Mouse (Mus musculus) regulatory T cell (primary cell): ENCODE data around the gene Poc1a.

ENCODE experiments used
- in situ Hi-C: fragments of 300-600 bp; cut with MboI, MseI; formaldehyde crosslinking; loops from one replicate; pipeline ENCODE4 v1.15.1; 2025; ENCODE audit warnings: high pct_unique_total_duplicates

Poc1a gene

GRCm38 (mm10) chr9:106280808-106281544, at the start of gene Poc1a:
Gene Poc1a (plus strand): TSS chr9:106281061.
- in situ Hi-C loops, result loop anchor here (5.0 kb wide), 2 partner anchors 86 to 196 kb away; partner anchors contain the start of genes Dusp7, Parp3 and Rrp9

- in situ Hi-C loops, result no loop called here
Measured at GRCm38 (mm10) chr9:106231220-106231619, 49.6 kb upstream of the Poc1a start.

- in situ Hi-C loops, result no loop called here
Measured at GRCm38 (mm10) chr9:106231816-106232215, 49.0 kb upstream of the Poc1a start.

DNA sequence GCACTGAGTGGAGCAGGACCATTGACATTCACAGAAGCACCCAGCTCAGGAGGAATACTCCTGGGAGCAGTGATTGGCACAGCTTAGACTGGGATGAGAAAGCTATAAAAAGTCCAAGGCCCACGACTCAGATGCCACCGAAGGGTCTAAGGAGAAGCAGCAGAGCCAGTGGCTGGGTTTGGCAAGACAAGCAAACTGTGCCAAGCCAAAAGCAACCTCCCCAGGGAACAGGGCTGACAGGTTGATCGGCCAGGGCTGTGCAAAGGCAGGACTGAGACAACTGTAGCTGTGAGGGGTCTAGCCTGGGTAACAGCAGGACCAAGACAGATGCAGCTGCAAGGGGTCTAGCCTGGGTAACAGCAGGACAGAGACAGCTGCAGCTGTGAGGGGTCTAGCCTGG, 47.9 kb upstream of the Poc1a start:
- in situ Hi-C loops, result no loop called here

DNA sequence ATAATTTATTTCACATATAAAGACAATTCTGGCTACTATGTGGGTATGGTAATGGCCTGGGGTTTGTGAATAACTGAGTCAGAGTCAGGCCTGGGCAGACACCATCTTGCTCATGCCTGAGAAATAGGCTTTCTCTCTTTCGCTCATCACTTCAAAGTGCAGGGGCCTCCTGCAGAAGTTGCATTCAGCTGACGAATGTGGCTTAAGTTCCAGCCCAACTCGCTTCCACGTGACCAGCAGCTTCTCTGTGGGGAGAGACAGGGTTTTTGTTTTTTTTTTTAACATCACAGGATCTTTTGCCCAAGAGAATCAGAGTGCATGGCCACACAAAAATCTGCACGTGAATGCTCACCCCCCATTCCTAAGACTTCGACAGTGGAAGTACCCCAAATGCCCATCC, 46.9 kb upstream of the Poc1a start:
- in situ Hi-C loops, result no loop called here

DNA sequence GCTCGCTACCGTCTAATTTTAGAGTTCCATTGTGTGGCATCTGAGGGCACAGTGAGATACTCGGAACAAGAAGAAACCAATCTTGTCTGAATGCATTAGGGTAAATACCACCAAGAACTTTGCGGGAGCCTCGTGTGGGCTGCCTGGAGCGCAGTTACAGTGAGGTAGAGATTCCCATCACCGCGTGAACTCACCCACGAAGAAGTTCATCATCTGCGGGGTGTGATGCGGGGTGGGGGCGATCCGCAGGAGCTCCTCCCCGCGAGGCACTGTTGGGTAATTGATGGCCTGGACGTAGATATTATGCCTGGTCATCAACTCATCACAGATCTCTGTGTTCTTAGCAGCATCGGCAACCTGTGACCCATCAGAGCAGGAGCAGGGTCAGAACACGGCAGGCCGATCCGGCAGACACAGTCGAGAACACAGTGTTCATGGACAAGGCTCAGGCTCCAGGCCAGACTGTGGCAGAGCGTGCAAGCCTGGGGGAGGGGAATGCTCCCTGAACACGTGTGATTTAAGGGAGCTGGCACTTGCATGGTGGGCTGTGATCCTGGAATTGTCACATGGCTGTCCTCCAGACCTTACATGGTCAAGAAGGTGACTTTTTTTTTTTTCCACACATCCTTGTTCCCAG, 45.5 kb upstream of the Poc1a start:
- in situ Hi-C loops, result no loop called here

DNA sequence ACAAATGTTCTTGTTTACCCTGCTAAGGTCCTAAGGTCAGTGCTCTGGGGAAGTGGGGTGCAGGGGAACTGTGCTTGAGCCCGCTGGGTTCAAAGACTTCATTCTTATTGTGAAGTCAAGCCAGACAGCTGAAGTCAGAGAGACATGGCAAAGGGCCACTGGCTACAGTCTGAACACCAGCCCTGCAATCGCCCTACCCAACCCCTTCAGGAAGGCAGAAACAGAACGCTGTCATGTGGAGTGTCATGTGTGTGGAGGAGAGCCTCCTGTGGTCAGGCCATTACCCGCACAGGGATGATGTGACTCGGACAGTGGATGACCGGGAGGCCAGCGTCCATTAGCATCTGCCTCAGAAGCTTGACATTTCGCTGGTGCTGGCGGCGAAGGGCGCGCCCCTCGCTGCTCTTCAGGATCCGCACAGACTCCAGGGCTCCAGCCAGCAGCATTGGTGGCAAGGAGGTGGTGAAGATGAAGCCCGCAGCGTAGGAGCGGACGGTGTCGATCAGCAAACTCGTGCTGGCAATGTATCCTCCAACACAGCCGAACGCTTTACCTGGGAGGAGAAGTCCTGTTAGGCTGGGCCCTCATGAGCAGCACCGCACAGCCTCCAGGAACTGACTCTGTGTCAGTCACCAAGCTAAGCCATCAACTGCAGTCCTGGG, 44.6 kb upstream of the Poc1a start:
- in situ Hi-C loops, result no loop called here

DNA sequence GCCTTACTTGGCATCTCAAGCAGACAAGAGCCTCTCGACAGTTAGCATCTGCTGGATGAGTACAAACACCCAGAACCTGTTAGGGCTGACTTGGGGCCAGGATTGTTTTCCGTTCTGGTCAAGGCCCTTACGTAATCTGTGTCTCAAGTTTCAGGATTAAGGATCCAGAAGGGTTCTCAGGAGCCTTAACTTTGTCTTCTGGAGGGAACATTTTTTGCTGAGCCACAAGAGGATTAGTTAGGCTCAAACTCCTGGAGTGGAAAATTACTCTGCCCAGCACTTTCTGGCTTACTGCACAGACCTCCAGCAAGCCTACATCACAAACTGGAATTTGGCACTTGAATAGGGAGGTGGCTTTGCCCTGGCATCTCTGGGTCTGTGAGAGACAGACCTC, 44.0 kb upstream of the Poc1a start:
- in situ Hi-C loops, result no loop called here

DNA sequence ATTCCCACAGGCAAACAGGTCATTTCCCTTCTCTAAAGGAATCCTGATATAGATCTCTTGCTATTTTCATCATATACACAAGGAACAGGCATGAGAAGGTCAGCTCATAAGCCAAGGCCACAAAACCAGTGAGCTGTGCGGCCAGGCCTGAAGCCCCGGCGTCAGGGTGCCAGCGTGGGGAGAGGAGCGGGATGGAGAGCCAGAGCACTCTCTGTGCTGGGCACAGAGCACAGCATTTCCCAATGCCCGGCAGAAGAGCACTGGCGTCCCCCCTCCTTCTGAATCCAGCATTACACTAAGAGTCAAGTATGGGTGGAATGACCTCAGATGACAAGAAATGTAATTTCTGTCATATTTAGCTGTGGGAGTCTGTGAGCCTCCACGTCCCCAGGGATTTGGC, 43.5 kb upstream of the Poc1a start:
- in situ Hi-C loops, result no loop called here

DNA sequence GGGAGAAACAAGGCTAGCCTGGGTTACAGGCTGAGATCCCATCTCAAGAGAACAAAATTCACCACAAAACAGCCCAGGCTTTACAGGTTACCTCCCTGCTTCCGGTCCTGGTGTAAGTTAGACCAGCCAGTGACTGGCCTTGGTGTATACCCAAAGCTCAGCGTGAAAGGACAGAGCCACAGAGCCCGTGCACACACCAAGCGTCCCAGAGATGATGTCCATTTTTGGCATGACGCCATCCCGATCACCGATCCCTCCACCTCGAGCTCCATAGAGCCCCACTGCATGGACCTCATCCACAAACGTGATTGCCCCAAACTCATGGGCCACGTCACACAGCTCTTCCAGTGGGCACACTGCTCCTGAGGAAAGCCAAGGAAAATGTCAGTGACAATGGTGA, 43.0 kb upstream of the Poc1a start:
- in situ Hi-C loops, result no loop called here

DNA sequence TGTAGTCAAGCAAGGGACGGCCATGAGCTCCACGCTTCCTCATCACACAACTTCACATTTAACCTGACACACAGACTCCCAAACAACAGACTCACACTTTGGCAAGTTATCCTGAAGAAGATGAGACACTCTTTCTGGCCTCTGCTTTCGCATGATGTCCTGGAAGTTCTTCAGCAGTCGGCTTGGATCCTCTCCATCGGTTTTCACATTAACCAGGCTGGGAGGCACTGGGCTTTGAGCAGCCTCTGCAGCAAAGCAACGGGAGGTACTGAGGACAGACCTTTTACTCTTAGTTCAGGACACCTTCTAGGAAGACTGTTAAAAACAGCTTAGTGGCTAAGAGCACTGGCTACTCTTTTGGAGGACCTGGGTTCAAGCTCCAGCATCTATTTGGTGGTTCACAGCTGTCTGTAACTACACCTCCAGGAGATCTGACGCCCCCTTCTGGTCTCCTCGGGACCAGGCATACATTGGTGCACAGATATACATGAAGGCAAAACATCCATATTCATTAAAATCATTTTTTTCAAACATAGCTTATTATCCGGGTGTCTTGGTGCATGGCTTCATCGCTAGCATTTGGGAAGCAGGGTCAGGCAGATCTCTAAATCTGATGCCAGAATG, 39.2 kb upstream of the Poc1a start:
- in situ Hi-C loops, result no loop called here

DNA sequence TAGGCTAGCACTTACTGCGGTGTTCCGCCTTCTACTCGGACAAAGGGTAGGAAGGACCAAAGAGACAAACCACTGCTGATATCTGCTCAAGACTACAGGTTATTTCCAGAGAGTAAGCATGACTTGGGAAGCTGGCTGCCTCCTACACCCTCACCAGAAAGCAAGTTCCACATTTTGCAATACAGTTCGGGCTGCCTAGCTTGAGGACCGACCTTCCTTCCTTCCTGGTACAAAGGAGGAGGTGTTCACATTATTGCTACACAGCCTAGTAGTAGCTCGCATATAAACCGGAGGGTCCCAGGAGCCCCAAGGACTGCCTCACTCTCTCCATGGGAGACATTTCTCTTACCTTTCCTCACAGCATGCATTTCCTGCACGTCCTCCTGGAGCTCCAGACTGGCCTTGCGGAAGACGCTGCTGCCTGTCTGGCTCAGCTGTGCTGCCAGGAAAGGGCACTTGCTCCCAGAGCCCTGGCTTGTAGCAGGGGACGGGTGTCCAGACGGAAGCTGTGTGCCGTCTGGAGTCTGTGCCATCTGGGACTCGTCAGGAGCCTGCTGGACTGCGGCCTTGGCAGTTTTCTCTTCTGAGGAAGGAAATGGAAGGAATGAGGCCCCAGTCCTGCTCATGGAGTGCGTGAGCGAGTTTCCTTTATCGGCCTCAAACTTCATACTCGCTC, 37.9 kb upstream of the Poc1a start:
- in situ Hi-C loops, result no loop called here

GRCm38 (mm10) chr9:106249550-106249949, 31.3 kb upstream of the Poc1a start:
- in situ Hi-C loops, result no loop called here

GRCm38 (mm10) chr9:106250245-106250644, 30.6 kb upstream of the Poc1a start:
- in situ Hi-C loops, result no loop called here

- in situ Hi-C loops, result no loop called here
Measured at GRCm38 (mm10) chr9:106251066-106251465, 29.8 kb upstream of the Poc1a start.

- in situ Hi-C loops, result no loop called here
Measured at GRCm38 (mm10) chr9:106254001-106254400, 26.9 kb upstream of the Poc1a start.

GRCm38 (mm10) chr9:106258412-106258811, 22.4 kb upstream of the Poc1a start:
- in situ Hi-C loops, result no loop called here

DNA sequence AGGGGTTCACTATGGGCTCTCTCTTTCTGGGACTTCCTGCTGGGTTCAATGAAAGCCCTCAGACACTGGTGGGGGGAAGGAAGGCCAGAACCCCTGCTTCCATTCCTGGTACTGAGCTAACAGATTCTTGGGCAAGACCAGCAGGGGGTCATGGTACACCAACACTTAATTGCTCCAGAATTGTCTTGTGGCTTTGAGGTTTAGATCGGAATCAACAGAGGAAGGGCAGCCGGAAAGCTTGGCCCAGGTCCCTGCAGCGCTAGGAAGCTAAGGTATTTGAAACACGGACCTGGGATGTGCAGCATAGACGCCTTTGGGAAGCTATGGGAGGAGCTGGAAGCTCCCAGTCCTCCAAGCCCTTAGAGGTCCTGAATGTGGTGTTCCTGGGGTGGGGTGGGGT, 21.9 kb upstream of the Poc1a start:
- in situ Hi-C loops, result no loop called here

DNA sequence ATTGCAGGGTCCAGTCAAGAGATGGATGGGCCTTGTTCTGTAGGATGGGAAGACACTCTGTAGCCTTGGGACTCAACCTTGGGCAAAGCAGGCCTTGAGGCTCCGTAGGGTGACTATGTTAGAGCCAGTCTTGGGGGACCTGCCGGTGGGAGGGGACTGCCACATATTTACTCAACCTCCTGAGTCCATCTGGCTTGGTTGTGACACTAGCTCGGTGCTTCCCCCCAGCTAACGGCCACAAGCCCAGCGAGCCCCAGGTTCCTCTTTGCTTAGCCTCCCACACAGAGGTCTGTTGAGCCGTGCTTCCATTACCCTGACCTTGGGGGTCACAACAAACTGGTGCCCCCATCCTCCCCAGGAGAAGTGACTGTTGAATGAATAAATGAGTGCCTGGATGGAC, 19.8 kb upstream of the Poc1a start:
- in situ Hi-C loops, result no loop called here

- in situ Hi-C loops, result no loop called here
Measured at GRCm38 (mm10) chr9:106261491-106261890, 19.4 kb upstream of the Poc1a start.

DNA sequence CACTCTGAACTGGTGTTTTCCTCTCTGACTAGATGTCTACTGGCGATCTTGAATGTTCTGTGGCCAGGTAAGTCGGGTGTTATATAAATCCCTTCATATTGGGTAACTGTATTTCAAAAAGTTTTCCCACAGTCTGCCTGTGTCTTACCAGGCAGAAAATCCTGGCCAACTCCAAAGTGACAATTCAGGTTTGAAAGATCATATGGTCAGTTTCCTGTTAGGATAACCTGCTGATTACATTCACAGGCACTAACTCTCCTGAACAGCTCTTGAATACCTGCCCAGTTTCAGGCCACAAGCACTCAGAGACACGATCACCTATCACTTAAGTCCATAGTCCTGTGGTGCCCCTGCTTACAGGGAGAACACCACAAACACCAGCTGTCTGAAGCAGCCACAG, 18.8 kb upstream of the Poc1a start:
- in situ Hi-C loops, result no loop called here

DNA sequence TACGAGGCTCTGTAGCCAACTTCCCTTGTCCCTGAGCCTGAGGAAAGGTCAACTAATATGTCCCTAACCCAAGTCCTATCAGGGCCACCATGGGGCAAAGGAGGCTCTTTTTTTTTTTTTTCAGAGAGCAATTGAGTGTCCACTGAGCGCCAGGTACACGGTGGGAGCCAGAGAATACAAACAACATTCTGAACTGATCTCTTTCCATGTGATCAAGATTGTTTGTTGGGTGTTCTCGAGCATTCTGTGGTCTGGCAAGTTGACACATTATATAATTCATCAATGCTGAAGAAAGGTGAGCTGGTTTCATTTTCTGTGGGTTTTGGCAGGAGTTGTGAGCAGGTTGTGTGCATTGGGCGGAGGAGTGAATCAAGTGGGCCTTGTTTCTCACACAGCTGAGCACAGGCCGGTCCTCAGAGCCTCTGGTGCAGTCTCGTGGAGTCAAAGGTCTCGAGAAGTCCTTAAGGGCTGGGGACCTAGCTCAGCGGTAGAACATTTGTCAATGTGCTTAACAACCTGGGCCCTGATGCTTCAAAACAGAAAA, 17.4 kb upstream of the Poc1a start:
- in situ Hi-C loops, result no loop called here
